Comparison of ENCODE assay signal across 8 mouse cellular contexts in genomic region chrX:134600659-134601379, GRCm38 (mm10). TPM values are rescaled to one million over a fixed set of nuclear protein-coding genes. Genes with fewer than 3 reads are reported as not detected.
A peak's percentile ranks its signal among the peaks of the same experiment; 100 is the strongest.
DNase-seq lines count a peak whose midpoint lies in the region; ATAC-seq lines count a peak whose summit lies in the region.

Gene Gla (minus strand): TSS chrX:134601125.
Gene Hnrnph2 (plus strand): TSS chrX:134601179.

- H3K4me2 ChIP-seq in hindbrain, embryonic 15.5 days, result peak within 1 kb of the TSS; percentile 58

- H3K27ac ChIP-seq in hindbrain, embryonic 15.5 days (replicated peaks), result peak within 1 kb of the TSS; percentile 95

- peak; percentile 93 for DNase-seq in T-cell, adult 2 months (ENCODE audit: low spot score)
- DNase-seq in cerebellum, postnatal 36 days, result peak; percentile 85 to 86
- DNase-seq in frontal cortex, postnatal 36 days (ENCODE audit: low spot score in 2 of 2), result peak; percentile 80 to 96
- peak; percentile 93 for DNase-seq in left cerebral cortex, adult 11 months (ENCODE audit: low spot score)
- peak; percentile 90 to 94 for DNase-seq in lung, postnatal 4 days
- DNase-seq in retina, postnatal 7 days (ENCODE audit: low read depth, low spot score), result peak; percentile 92
- DNase-seq in urinary bladder, adult 2 months (ENCODE audit: low spot score), result peak; percentile 54

- H3K4me3 ChIP-seq in hindbrain, embryonic 15.5 days, result peak within 1 kb of the TSS; percentile 55

- no peaks in the 10 kb centered on the region for H3K9me3 ChIP-seq in hindbrain, embryonic 15.5 days

- no peaks in the 10 kb centered on the region for H3K27me3 ChIP-seq in hindbrain, embryonic 15.5 days

- 17% methylated on average over 33 of the region's 33 CpGs for WGBS in hindbrain, embryonic 15.5 days

- ATAC-seq in hindbrain, embryonic 15.5 days (ENCODE audit: low FRiP score, low read depth), result peak; percentile 99

- H3K9ac ChIP-seq in hindbrain, embryonic 15.5 days, result peak within 1 kb of the TSS; percentile 54

- H3K4me1 ChIP-seq in hindbrain, embryonic 15.5 days (replicated peaks), result peaks cover 17% of the 10 kb centered on the region; the same call in 1 of the 2 replicates

- H3K36me3 ChIP-seq in hindbrain, embryonic 15.5 days, result no peaks in the 10 kb centered on the region

RNA-seq across cellular contexts. Expression of gene Gla, which starts in this region (rescaled TPM):
- 3.1 and 5.0 TPM in 2 replicates for polyA plus RNA-seq in hindbrain, embryonic 15.5 days (2015; fragmentation: Nextera tagmentation; extraction: Ambion mirVana)
- polyA plus RNA-seq in urinary bladder, adult 2 months (2012; rRNA removed), result 5.4 and 5.8 TPM in 2 replicates

RNA-seq across cellular contexts. Expression of gene Hnrnph2, which starts in this region (rescaled TPM):
- polyA plus RNA-seq in hindbrain, embryonic 15.5 days (2015; fragmentation: Nextera tagmentation; extraction: Ambion mirVana), result 139 and 141 TPM in 2 replicates
- polyA plus RNA-seq in urinary bladder, adult 2 months (2012; rRNA removed), result 63.8 and 66.5 TPM in 2 replicates

Comparison
In these comparisons a context has a peak if more than half of its experiments do, and no peak if none do; other contexts are left out.
1. Peak in every context shown above with its lines: DNase-seq, ATAC-seq, H3K4me3 ChIP-seq and H3K27ac ChIP-seq.